Mouse (Mus musculus) granulocyte monocyte progenitor cell, adult 5-6 weeks (primary cell): Measurements from ENCODE around the gene Naip6. TPM values are rescaled to one million over a fixed set of nuclear protein-coding genes. Genes with fewer than 3 reads are reported as not detected.
"Not testable (repeated sequence)": the region's sequence is repeated elsewhere in the genome, so short reads cannot be mapped to it uniquely, and the experiment has no call there.

ENCODE experiments used
- ATAC-seq: replicated peaks from 2 replicates; pipeline ENCODE4 v1.8.0; 2016; ENCODE audit warnings: mild to moderate bottlenecking, moderate TSS enrichment, inconsistent platforms; ENCODE audit not compliant: poor library complexity, severe bottlenecking
- total RNA-seq, 2 experiments: library from RNA; stranded (forward) in 1 of 2; stranded (reverse) in 1 of 2; fragments of 200-712, 200-1000 nt in 1 of 2; fragments of >200 nt in 1 of 2; fragmentation: Nextera tagmentation in 1 of 2; gene quantifications; 2 replicates each; pipeline ENCODE4 v1.2.3; 2014 to 2017

Naip6 gene
- total RNA-seq (2014; fragmentation: Nextera tagmentation) (14.3 and 16.9 TPM in 2 replicates), total RNA-seq (2017) (9.6 and 11.4 TPM in 2 replicates)

DNA sequence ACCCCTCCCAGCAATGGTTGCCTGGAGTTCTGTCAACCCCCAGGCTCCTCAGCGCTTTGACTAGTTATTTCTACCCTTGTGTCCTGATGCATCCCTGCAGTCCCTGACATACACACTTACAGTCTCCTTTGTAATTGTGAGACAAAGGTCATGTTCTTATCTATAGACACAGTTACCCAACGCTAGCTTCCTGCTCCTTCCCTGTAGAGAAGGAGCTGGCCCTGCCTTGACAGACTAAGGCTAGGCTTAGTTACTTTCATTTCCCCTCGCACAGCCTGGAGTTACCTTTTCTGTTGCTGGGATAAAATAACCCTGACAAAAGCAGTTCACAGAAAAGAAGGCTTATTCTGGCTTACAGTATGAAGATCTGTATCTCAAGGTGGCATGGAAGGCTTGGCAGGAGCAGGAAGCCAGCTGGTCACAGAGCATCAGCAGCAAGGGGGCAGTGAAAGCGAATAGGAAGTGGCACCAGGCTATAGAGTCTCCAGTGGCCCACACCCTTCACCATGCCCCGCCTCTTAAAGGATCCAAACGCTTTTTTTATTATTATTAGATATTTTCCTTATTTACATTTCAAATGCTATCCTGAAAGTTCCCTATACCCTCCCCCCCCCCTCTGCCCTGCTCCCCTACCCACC lies at the start of gene Naip6:
Gene Naip6, minus strand, starts transcription at position 419 of the 638 bp plus-strand sequence.
- peak; percentile 99 for ATAC-seq

DNA sequence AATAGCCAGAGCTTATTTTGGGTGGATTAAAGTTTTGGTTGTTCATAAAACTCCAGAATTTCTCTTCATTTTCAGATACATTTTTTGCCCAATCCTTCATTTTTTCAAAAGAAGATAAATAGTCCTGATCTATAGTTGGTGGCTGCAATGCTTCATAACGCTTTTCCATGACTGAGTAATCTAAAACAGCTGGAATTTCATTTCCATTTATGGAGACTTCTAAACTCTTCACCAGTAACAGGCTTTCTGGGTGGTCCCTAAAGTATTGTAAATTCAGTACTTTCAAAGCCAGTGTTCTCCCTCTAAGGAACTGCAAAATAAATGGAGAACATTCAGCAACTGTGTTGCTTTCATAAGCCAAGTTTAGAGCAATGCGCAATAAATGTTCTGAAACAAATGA lies 34.8 kb upstream of the Naip6 start:
- ATAC-seq, result not testable (repeated sequence)

DNA sequence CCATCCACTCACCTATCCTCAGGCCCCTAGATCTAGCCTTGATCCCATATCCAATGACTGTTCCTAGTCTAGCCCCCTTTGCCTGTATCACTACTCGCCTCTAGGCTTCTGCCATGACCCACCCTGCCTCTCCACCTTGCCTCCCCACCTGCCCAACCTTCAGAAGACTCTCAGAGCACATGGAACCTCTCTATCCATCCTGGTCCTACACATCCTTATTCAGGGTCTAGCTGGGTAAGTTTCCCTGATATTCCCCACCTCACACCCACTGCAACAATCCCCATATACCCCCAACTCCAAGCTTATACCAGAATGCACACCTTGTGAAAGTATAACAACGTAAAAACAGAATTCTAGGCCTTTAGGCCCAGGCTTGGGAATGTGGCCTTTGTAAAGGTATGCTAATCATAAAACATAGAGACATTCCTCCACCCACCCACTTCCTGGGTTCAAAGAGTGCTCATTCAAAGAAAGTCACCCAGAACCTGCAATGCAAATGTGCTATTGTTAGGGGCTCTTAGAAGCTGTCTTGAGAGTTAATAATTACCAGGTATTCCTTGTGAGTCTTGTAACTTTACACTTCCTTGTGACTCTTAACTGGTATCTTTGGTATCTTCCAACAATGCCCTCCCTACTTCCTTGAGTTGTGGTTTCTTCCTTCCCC lies 32.2 kb upstream of the Naip6 start:
- ATAC-seq, result not testable (repeated sequence)

DNA sequence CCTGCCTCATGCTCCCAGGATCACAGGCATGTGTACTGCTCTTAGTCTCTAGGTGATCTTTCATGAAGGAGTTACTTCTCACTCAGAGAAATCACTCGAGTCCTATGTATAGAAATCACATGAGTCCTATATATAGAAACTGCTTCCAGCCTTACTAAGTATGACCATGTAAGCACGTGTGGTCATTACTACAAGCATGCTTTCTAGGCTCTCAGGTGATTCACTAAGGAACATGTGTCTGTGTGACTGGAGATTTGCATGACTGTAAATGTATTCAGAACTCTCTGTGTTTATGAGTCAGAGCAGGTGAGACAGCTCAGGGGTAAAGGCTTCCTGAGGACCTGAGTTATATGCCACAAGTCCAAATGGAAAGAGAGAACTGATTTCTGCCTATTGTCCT lies 24.3 kb upstream of the Naip6 start:
- ATAC-seq, result no peak

DNA sequence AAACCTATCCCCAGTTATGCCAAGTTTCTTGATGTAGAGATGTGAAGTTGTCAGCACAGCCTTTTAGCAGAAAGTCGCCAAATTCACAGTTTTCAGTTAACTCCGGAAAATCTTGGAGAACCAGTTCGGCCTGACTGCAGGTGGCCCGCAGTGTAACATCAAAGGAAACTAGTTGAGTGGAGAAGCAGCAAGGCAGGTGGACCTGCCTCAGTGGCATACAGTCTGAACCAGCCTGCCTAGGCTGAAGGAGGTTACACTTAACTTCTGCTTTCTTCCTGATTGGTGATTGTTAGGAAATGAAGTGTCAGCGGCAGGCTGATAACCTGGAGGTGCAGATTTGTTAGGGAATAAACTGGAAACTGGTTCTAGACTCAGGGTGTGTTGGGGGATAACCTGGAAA lies 14.3 kb upstream of the Naip6 start:
- ATAC-seq, result not testable (repeated sequence)

DNA sequence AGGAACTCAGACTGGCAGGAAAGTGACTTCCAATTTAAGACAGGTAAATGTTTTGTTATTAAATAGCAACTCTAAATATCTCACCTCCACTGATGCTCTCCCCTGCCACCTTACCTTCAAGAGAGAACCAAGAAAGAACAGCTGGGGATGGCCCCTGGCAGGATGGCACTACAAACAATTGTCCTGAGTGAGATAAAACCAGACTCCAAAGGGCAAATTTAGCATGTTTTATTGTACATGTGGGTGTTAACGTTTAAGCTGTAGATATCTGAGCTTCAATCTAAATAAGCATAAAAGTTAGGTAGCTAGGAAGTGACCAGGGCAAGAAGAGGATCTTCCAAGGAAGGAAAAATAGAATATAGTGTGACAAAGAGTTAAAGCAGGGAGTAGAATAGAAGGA lies 11.4 kb upstream of the Naip6 start:
- ATAC-seq, result not testable (repeated sequence)

- ATAC-seq, result not testable (repeated sequence)
These were observed 10.6 kb upstream of the Naip6 start for GRCm38 (mm10) chr13:100328029-100328428.

DNA sequence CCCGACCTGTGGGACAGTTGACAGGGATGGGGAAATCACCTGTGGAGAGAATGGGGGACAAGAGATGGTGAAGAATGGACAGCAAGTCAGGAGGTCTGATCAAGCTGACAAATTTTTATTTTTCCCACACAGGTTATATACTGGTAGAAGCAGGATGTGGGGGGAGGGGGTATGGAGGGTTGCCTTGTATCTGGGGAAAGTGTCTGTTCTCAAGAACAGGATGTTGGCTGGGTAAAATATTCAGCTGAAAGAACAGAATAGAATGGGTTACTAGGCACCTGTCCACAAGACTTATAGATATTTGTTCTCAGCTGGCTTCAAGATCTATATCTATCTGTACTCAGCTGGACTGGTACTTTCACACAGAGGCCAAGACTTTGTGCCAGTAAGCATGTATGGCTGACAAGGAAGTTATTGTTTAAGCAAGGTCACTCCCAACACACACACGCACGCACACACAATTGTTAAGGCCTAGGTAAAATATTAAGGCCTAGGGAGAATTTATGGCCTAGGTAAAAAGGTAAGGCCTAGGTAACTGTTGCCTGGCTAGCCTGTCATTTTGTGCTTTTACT lies 4.9 kb upstream of the Naip6 start:
- not testable (repeated sequence) for ATAC-seq

- ATAC-seq, result no peak
These were observed 32.9 kb downstream of the Naip6 start for GRCm38 (mm10) chr13:100284611-100285010.

- not testable (repeated sequence) for ATAC-seq
These were observed 45.9 kb downstream of the Naip6 start for GRCm38 (mm10) chr13:100271474-100272132.

DNA sequence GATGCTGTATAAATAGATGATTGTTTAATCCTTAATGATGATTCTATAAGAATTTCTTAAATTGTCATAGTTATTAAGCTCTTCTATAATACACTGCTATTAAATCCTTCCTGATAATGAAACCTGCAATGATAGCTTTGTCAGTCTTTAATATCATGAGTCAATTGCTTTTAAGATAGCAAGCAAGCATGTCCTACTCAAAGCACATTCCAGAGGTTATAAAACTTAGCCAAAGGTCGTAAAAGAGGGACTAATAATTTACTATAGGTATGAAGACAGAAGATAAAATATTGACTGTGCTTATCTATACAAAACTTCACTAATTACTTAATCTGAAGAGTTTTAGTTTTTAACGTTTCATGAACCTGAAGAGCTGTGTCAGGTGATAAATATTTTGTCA lies 60.5 kb downstream of the Naip6 start:
- ATAC-seq, result not testable (repeated sequence)

DNA sequence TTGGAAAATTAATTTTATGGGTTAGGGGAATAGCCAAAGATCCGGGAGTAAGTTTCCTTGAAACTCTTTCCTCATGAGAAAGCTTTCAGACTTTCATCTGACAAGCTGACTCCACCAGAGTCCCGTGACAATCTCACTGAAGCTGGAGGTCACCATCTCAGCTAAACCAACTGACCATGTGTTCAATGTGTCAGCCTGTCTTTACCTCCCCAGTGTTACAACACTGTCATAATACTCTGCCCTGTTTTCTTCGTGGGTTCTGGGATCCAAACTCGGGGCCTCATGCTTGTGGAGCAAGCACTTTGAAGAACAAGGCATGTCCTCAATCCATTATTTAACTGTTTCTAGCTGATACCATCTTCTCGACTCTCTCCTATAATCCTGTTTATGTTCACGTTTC lies 61.5 kb downstream of the Naip6 start:
- ATAC-seq, result not testable (repeated sequence)

DNA sequence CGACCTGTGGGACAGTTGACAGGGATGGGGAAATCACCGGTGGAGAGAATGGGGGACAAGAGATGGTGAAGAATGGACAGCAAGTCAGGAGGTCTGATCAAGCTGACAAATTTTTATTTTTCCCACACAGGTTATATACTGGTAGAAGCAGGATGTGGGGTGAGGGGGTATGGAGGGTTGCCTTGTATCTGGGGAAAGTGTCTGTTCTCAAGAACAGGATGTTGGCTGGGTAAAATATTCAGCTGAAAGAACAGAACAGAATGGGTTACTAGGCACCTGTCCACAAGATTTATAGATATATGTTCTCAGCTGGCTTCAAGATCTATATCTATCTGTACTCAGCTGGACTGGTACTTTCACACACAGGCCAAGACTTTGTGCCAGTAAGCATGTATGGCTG lies 65.6 kb downstream of the Naip6 start:
- not testable (repeated sequence) for ATAC-seq

GRCm38 (mm10) chr13:100246896-100247519 lies 70.5 kb downstream of the Naip6 start:
- peak; percentile 100 for ATAC-seq

DNA sequence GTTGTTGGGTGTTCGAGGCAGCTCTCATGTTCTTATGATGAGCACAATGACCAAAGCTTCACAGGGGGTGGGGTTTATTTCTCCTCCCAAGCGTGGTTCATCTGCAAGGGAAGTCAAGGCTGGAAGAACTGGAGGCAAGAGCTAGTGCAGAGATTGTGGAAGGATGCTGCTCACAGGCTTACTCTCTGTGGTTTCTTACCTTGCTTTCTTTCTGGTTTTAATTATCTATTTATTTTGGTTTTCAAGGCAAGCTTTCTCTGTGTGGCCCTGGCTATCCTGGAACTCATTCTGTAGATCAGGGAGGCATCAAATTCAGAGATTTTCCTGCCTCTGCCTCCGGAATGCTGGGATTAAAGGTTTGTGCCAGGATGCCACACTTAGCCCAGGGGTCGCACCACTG lies 71.3 kb downstream of the Naip6 start, which contains the start of gene Naip5:
Gene Naip5, minus strand, starts transcription at position 101 of the 400 bp plus-strand sequence.
- not testable (repeated sequence) for ATAC-seq

DNA sequence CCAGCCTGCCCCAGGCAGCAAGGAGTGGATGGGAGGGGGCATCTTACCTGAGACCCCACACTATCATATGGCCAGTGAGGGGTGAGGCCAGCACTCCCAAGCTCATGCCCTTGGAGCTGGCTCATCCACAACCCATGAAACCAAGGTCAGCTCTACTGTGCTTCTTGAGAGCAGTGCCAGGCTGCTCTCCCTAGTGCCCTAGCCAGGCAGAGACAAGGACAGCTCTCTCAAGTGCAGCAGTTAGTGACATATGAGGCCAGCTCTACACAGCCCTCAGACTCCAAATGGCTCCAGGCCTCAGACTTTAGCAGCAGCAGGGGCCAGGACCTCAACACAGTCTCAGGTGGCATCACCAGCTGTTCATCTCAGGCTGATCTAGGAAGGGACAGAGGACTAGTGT lies 73.8 kb downstream of the Naip6 start:
- ATAC-seq, result no peak
